Mouse (Mus musculus): ENCODE measurements at regions not wholly inside any gene's neighbourhood (a gene's known extent, or its start where the extent isn't known, plus 50 kb on each side); places are given as distances from the start of the nearest gene placed in this dataset.

DNA sequence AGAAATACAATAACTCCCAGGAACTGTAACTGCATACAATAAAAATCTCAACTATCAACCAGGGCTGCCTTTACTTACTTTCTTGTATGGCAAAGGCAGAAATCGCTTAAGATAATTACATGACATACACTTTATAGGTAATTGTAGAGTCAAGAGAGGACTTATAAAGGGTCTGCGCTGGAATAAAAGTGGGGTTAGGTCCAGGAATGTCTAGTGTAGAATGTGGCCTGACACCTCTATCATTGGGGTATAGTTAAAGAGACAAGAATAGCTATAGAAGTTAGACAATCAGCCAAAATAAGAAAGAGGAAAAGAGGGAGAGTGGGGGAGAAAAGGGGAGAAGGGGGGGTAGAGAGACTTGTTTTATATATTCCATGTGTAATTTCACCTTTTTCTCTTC, 144.8 kb upstream of the Gimd1 start:
- TF ChIP-seq HCFC1 (IDR thresholded peaks at IDR 0.05; ENCODE audit: borderline replicate concordance, insufficient read depth, low read length), result no peak
- TF ChIP-seq CHD2 (IDR thresholded peaks at IDR 0.05; ENCODE audit: low read depth, low read length), result no peak

Data from ES-E14 (cell line).